13 mouse cellular contexts compared by ENCODE assay signal in the genomic region with DNA sequence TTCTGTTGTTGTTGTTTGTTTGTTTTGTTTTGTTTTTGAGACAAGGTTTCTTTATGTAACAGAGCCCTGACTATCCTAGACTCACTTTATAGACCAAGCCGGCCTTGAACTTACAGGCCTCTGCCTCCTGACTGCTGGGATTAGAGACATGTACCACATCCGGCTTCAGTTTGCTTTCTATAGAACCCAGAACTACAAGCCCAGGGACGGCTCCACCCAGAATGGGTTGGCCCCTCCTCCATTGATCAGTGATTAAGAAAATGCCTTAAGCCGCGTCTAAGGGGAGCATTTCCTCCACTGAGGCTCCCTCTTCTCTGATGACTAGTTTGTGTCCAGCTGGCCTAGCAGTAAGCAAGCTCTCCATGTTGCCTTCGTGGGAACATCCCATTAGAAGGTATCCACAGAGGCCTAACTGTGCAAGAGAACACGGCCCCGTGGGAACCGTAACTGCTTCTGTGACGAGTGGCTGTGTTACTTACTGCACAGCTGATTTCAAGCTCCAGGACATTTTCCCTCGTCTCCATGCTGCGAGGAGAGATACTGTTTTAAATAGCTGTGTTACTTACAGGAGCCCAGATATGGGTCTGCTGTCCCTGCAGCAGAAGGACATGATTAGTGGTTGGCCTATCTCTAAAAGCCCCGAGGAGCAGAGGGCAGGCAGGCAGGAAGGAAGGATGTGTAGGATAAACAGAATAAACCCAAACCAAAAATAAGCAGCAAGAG. TPM values are rescaled to one million over a fixed set of nuclear protein-coding genes. Genes with fewer than 3 reads are reported as not detected.
A peak's percentile ranks its signal among the peaks of the same experiment; 100 is the strongest.
DNase-seq lines count a peak whose midpoint lies in the region; ATAC-seq lines count a peak whose summit lies in the region.
"Had no signal": no experiment of that assay in that cellular context is flagged by ENCODE, and none has a peak within 500 bp of the region (broad histone marks: within the 10 kb centered on the region; RNA-seq: fewer than 3 reads in every experiment).

No protein-coding gene starts in this region.

- H3K4me1 ChIP-seq in heart, embryonic 10.5 days = peaks cover 10% of the 10 kb centered on the region
- H3K4me1 ChIP-seq in midbrain, embryonic 10.5 days = peaks cover 12% of the 10 kb centered on the region
- H3K4me1 ChIP-seq in midbrain, embryonic 15.5 days = no peaks in the 10 kb centered on the region
- peaks cover 4% of the 10 kb centered on the region; the same call in 1 of the 2 replicates for H3K4me1 ChIP-seq in embryonic facial prominence, embryonic 12.5 days
- H3K4me1 ChIP-seq: stomach, embryonic 15.5 days had no signal

- no peaks in the 10 kb centered on the region for H3K27me3 ChIP-seq in heart, embryonic 10.5 days (ENCODE audit: insufficient read depth, poor library complexity, severe bottlenecking)
- no peaks in the 10 kb centered on the region for H3K27me3 ChIP-seq in midbrain, embryonic 10.5 days (ENCODE audit: low read depth, poor library complexity, severe bottlenecking)
- H3K27me3 ChIP-seq in midbrain, embryonic 15.5 days (replicated peaks) = no peaks in the 10 kb centered on the region
- H3K27me3 ChIP-seq in embryonic facial prominence, embryonic 12.5 days = no peaks in the 10 kb centered on the region
- H3K27me3 ChIP-seq: stomach, embryonic 15.5 days had no signal

- H3K36me3 ChIP-seq in heart, embryonic 10.5 days = peaks cover 26% of the 10 kb centered on the region
- peaks cover 24% of the 10 kb centered on the region for H3K36me3 ChIP-seq in midbrain, embryonic 10.5 days
- no peaks in the 10 kb centered on the region; the same call in 1 of the 2 replicates for H3K36me3 ChIP-seq in midbrain, embryonic 15.5 days (replicated peaks)
- H3K36me3 ChIP-seq in embryonic facial prominence, embryonic 12.5 days = peaks cover 7% of the 10 kb centered on the region; the same call in 1 of the 2 replicates

- no peak overlapping the region for H3K4me2 ChIP-seq in midbrain, embryonic 15.5 days
- no peak overlapping the region for H3K4me2 ChIP-seq in embryonic facial prominence, embryonic 12.5 days (replicated peaks)
- H3K4me2 ChIP-seq: stomach, embryonic 15.5 days had no signal

- no peak overlapping the region for H3K9ac ChIP-seq in midbrain, embryonic 15.5 days
- H3K9ac ChIP-seq in embryonic facial prominence, embryonic 12.5 days = no peak overlapping the region
- H3K9ac ChIP-seq: stomach, embryonic 15.5 days had no signal

- ATAC-seq in midbrain, embryonic 15.5 days (replicated peaks) = no peak
- ATAC-seq in embryonic facial prominence, embryonic 12.5 days (ENCODE audit: insufficient number of reproducible peaks, insufficient read depth, low FRiP score, low TSS enrichment) = no peak
- peak; percentile 91 for ATAC-seq in megakaryocyte-erythroid progenitor cell, adult 5-6 weeks (replicated peaks; ENCODE audit: low FRiP score, low TSS enrichment, poor library complexity, severe bottlenecking)

- no peaks in the 10 kb centered on the region for H3K9me3 ChIP-seq in heart, embryonic 10.5 days
- H3K9me3 ChIP-seq in midbrain, embryonic 10.5 days (replicated peaks) = 0 out of 2 replicates have a peak, but pooled peaks cover 3% of the 10 kb centered on the region
- H3K9me3 ChIP-seq in midbrain, embryonic 15.5 days = no peaks in the 10 kb centered on the region
- H3K9me3 ChIP-seq in embryonic facial prominence, embryonic 12.5 days = no peaks in the 10 kb centered on the region
- H3K9me3 ChIP-seq: stomach, embryonic 15.5 days had no signal

- H3K4me3 ChIP-seq in heart, embryonic 10.5 days = no peak overlapping the region
- no peak overlapping the region for H3K4me3 ChIP-seq in midbrain, embryonic 10.5 days
- H3K4me3 ChIP-seq in midbrain, embryonic 15.5 days = no peak overlapping the region
- no peak overlapping the region for H3K4me3 ChIP-seq in embryonic facial prominence, embryonic 12.5 days
- H3K4me3 ChIP-seq: gastrocnemius, adult 2 months; stomach, embryonic 15.5 days had no signal

- H3K27ac ChIP-seq in heart, embryonic 10.5 days = peak overlapping the region; percentile 59
- 0 out of 2 replicates have a peak overlapping the region, but pooled peaks have one; percentile 35 for H3K27ac ChIP-seq in midbrain, embryonic 10.5 days (replicated peaks)
- H3K27ac ChIP-seq in midbrain, embryonic 15.5 days = no peak overlapping the region
- 0 out of 2 replicates have a peak overlapping the region, but pooled peaks have one; percentile 37 for H3K27ac ChIP-seq in embryonic facial prominence, embryonic 12.5 days
- H3K27ac ChIP-seq: gastrocnemius, adult 2 months; stomach, embryonic 15.5 days had no signal

- DNase-seq in heart, embryonic 10.5 days (ENCODE audit: low spot score) = no peak
- DNase-seq in heart, postnatal 4 days = no peak
- DNase-seq in midbrain, embryonic 10.5 days (ENCODE audit: low spot score) = no peak
- no peak for DNase-seq in left cerebral cortex, adult 9 months (ENCODE audit: low spot score in 2 of 2)
- no peak for DNase-seq in right cerebral cortex, postnatal 10 days (ENCODE audit: low spot score in 2 of 2)
- DNase-seq: B cell, adult 2 months; gastrocnemius, adult 2 months; heart, postnatal 36 days; kidney, adult 2 months had no signal

- 39% methylated on average over 13 of the region's 13 CpGs for WGBS in heart, embryonic 10.5 days
- WGBS in midbrain, embryonic 10.5 days = 62% methylated on average over 13 of the region's 13 CpGs
- 62% methylated on average over 13 of the region's 13 CpGs for WGBS in midbrain, embryonic 15.5 days
- WGBS in embryonic facial prominence, embryonic 12.5 days = 46% methylated on average over 13 of the region's 13 CpGs

RNA-seq across cellular contexts. Expression of gene Actr2, which starts 59.7 kb away (rescaled TPM):
- 97.5 and 105 TPM in 2 replicates for polyA plus RNA-seq in heart, embryonic 10.5 days (2016; fragmentation: Nextera tagmentation; extraction: Ambion mirVana)
- total RNA-seq in heart, postnatal 4 days (2021) = 100 to 1,000 TPM; 109 TPM
- polyA plus RNA-seq in midbrain, embryonic 10.5 days (2016; fragmentation: Nextera tagmentation; extraction: Ambion mirVana) = 112 and 130 TPM in 2 replicates
- polyA plus RNA-seq in midbrain, embryonic 15.5 days (2015; fragmentation: Nextera tagmentation; extraction: Ambion mirVana) = 157 and 173 TPM in 2 replicates
- 111 and 117 TPM in 2 replicates for polyA plus RNA-seq in embryonic facial prominence, embryonic 12.5 days (2016; fragmentation: Nextera tagmentation; extraction: Ambion mirVana)
- total RNA-seq in megakaryocyte-erythroid progenitor cell, adult 5-6 weeks (2014; fragmentation: Nextera tagmentation) = 87.7 and 120 TPM in 2 replicates
- total RNA-seq in megakaryocyte-erythroid progenitor cell, adult 5-6 weeks (2017) = 176 and 182 TPM in 2 replicates
